Mouse (Mus musculus): Measurements from ENCODE around the gene Armh3.

Gene Armh3

GRCm38 (mm10) chr19:45984379-45984778, 13.9 kb downstream of the Armh3 start:
- no peak for DNase-seq

GRCm38 (mm10) chr19:45960770-45961169, 37.5 kb downstream of the Armh3 start:
- no peak for DNase-seq

- no peak for DNase-seq
These were observed 41.6 kb downstream of the Armh3 start for GRCm38 (mm10) chr19:45956736-45957135.

GRCm38 (mm10) chr19:45953286-45953685, 45.0 kb downstream of the Armh3 start:
- DNase-seq, result peak; percentile 19

- no peak for DNase-seq
These were observed 49.1 kb downstream of the Armh3 start for GRCm38 (mm10) chr19:45949236-45949635.

- no peak for DNase-seq
These were observed 50.5 kb downstream of the Armh3 start for GRCm38 (mm10) chr19:45947764-45948163.

- no peak for DNase-seq
These were observed 51.0 kb downstream of the Armh3 start for GRCm38 (mm10) chr19:45947286-45947685.

GRCm38 (mm10) chr19:45946541-45946940, 51.7 kb downstream of the Armh3 start:
- no peak for DNase-seq

GRCm38 (mm10) chr19:45945986-45946385, 52.3 kb downstream of the Armh3 start:
- DNase-seq, result no peak

GRCm38 (mm10) chr19:45943758-45944157, 54.5 kb downstream of the Armh3 start:
- no peak for DNase-seq

- DNase-seq, result no peak
These were observed 60.2 kb downstream of the Armh3 start for GRCm38 (mm10) chr19:45938064-45938463.

GRCm38 (mm10) chr19:45937530-45937929, 60.8 kb downstream of the Armh3 start:
- DNase-seq, result no peak

- DNase-seq, result peak; percentile 11
These were observed 71.1 kb downstream of the Armh3 start for GRCm38 (mm10) chr19:45927236-45927635.

- no peak for DNase-seq
These were observed 71.9 kb downstream of the Armh3 start for GRCm38 (mm10) chr19:45926342-45926741.

- no peak for DNase-seq
These were observed 77.8 kb downstream of the Armh3 start for GRCm38 (mm10) chr19:45920299-45921090.

GRCm38 (mm10) chr19:45918406-45918805, 79.9 kb downstream of the Armh3 start:
- DNase-seq, result no peak

- no peak for DNase-seq
These were observed 80.4 kb downstream of the Armh3 start for GRCm38 (mm10) chr19:45917856-45918255.

- DNase-seq, result no peak
These were observed 81.8 kb downstream of the Armh3 start for GRCm38 (mm10) chr19:45916461-45916860.

GRCm38 (mm10) chr19:45916026-45916425, 82.3 kb downstream of the Armh3 start:
- no peak for DNase-seq

- DNase-seq, result no peak
These were observed 85.3 kb downstream of the Armh3 start for GRCm38 (mm10) chr19:45913036-45913435.

- DNase-seq, result no peak
These were observed 85.9 kb downstream of the Armh3 start for GRCm38 (mm10) chr19:45912376-45912775.

- no peak for DNase-seq
These were observed 86.9 kb downstream of the Armh3 start for GRCm38 (mm10) chr19:45911236-45912025.

GRCm38 (mm10) chr19:45908246-45908645, 90.0 kb downstream of the Armh3 start:
- DNase-seq, result no peak

GRCm38 (mm10) chr19:45907416-45907815, 90.9 kb downstream of the Armh3 start:
- no peak for DNase-seq
